Mouse (Mus musculus) common myeloid progenitor, adult 5-6 weeks (primary cell): ENCODE data around the gene Ift74. TPM values are rescaled to one million over a fixed set of nuclear protein-coding genes. Genes with fewer than 3 reads are reported as not detected.
"Not testable (repeated sequence)": the region's sequence is repeated elsewhere in the genome, so short reads cannot be mapped to it uniquely, and the experiment has no call there.

Experiments
- ATAC-seq: replicated peaks from 2 replicates; pipeline ENCODE4 v1.8.0; 2016; ENCODE audit warnings: low read depth, mild to moderate bottlenecking, moderate TSS enrichment, inconsistent platforms; ENCODE audit not compliant: poor library complexity, severe bottlenecking
- total RNA-seq: library from RNA; stranded (forward); fragments of 200-1000, 187-1606 nt; gene quantifications from 2 replicates; pipeline ENCODE4 v1.2.3, GENCODE M21; 2017

Ift74 gene
- total RNA-seq, 1 experiment from 2014 or later, result 24.0 TPM

DNA sequence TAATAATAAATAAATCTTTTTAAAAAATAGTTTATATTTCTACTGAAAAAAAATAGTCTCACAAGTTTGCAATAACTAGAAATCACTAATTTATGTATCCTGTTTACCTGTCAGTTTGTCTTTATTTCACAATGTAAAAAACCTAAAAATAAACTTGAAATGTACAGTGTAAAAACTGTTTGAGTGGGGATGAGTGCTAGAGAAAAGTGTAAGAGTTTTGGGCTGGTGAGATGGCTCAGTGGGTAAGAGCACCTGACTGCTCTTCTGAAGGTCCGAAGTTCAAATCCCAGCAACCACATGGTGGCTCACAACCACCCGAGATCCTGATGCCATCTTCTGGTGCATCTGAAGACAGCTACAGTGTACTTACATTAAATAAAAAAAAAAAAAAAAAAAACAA lies 75.5 kb downstream of the Ift74 start:
- ATAC-seq, result not testable (repeated sequence)

DNA sequence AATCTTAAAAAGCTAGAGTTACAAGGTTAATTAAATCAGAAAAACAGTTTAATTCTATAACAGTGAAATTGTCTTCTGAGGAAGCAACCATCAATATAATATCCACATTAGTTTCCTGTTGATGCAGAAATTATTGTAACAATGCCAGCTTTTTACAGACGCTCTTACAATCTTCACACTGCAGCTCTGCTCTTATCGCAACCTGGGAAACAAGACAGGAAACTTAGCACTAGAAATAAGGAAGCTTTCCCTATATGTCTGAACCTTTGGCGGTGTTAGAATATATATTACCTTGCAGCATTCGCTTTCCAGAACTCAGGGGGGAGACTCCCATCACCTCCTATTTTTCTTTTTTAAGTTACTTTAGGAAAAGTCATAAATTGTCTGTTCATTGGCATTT lies 76.8 kb downstream of the Ift74 start:
- ATAC-seq, result peak; percentile 91

DNA sequence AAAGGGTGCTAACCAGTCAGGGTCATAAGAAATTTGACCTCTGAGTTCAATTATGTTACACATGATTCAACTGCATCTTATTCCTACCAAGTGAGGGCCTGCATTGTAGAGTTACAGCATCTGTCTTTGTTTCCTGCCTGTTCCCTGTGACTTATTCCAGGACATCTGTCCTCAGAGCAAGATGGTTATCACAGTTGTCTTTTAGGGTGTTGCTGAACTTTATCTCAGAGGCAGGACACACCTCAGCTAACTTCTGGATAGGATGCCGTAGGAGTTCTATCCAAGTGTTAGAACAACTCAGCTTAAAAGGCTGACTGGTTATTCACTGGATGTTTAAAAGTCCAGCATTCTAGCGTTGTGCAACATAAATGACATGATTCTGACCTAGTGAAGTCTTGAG lies 77.9 kb downstream of the Ift74 start:
- ATAC-seq, result no peak

DNA sequence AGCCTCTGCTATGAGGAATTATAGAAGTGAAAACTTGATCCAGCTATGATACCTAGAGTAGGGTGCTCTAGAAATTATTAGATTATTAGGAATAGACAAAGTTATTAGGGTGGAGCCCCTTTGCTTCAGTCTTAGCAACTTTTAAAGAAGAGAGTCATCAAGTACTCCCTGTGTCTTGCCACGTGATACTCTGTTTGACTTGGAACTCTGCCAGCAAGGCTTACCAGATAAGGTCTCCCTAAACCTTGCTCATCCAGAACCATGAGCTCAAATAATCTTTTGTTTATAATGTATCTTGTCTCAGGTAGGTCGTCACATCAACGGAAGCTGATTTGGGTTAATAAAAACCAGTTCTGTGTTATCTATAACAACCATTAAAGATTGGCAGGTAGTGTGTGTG lies 82.1 kb downstream of the Ift74 start:
- no peak for ATAC-seq

DNA sequence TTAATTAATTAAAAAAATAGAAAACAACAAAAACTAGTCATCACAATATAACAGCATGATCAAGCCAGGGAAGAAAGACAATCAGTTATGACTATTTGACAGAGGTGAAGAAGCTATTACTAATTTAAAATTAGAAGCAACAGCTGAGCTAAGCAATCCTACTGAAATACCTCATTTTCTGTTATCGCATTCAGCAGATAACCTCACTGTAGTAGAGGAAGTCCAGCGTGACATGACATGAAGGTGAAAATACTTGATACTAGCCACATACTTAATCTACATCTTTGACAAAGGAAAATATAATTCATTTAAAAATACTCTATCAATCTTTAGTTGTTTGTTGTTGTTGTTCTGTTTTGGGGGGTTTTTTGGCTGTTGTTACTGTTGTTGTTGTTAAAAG lies 96.7 kb downstream of the Ift74 start:
- peak; percentile 56; the same call in 1 of the 2 replicates for ATAC-seq

DNA sequence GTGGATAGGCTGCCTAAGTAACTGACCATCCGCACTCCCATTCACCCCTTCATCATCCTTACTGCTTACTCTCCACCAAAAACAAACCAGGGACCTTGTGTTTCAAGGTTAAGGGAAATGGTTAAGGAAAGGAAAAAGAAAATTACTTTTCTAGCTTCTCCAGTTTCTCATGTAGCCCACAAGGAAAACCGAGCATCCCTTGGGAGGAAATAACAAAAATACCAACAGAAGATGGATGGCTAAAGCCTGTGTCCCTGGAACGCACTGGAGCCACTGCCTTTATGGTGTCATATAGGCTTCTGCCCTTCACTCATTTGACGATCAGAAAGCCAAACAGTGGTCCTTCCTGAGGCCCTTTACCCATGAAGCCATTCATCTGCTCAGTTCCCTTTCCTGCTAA lies 97.1 kb downstream of the Ift74 start:
- ATAC-seq, result no peak

DNA sequence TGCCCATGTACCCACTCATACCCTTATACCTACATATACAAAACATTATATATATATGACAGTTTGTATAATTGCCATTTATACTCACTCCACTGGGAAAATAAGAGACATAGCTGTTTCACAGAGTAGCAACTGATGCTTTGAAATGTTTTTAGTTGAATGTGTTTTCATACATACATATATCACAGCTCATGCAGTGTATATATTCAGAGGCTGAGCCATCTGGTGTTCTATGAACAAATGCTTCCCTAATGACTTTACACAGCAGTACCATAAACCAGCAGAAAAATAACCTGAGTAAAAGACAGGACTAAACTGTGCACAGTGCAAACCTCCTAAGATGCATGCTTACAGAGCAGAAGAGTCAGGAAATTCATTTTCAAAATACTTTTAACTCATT lies 99.5 kb downstream of the Ift74 start:
- ATAC-seq, result no peak

DNA sequence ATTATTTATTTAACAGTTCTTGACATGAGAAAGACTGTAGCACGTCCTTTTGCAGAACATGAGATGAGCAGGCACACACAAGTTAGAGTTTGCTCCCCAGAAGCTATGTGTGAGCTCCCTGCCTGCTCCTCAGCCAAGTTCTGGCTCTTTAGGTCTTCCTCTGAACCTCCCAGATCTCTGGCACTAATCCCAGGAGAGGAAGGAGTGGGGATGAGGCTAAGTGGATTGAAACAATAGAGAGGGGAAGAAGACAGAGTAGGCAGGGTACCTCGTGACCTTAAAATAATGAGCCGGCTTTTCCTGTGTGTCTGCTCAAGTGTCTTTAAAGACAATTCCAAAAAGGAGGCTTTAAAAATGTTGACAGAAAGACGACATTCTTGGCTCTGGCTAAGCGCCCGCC lies 100.9 kb downstream of the Ift74 start:
- no peak for ATAC-seq

DNA sequence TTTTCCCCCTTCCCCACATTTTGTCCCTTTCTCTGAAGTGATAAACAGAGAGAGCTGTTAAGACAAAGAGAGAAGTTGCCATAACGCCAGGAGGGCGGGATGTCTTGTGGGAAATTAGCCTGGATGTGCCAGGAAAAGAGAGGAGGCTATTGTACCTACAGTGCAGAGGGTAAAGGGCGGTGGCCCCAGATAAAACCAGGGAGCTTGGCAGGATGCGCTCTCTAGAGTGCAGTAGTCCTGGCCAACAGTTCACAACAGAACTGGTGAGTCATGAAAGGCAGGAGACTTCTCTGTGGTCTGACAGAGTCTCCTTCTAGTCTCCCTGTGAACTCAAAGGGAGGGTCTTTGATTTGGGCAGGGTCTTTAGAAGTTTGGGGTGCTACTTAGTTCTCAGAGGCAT lies 111.5 kb downstream of the Ift74 start:
- no peak for ATAC-seq

DNA sequence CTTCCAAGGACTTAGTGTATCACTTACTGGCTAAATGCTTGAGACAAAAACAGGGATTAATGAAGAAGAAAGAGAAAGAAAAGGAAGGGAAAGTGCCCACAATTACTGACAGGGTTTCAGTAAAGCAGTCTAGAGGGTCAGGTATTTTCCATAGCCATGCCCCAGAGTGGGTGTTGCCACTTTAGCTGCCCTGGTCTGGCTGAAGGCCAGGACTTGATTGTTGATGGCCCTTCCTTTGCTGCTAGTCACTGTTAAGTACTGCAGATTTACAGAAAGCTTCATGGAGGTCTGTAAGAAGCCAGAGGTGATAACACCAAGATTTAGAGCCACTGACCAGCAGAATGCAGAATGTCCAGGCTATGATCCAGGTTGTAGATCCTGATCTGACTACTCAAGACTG lies 118.4 kb downstream of the Ift74 start:
- no peak for ATAC-seq

DNA sequence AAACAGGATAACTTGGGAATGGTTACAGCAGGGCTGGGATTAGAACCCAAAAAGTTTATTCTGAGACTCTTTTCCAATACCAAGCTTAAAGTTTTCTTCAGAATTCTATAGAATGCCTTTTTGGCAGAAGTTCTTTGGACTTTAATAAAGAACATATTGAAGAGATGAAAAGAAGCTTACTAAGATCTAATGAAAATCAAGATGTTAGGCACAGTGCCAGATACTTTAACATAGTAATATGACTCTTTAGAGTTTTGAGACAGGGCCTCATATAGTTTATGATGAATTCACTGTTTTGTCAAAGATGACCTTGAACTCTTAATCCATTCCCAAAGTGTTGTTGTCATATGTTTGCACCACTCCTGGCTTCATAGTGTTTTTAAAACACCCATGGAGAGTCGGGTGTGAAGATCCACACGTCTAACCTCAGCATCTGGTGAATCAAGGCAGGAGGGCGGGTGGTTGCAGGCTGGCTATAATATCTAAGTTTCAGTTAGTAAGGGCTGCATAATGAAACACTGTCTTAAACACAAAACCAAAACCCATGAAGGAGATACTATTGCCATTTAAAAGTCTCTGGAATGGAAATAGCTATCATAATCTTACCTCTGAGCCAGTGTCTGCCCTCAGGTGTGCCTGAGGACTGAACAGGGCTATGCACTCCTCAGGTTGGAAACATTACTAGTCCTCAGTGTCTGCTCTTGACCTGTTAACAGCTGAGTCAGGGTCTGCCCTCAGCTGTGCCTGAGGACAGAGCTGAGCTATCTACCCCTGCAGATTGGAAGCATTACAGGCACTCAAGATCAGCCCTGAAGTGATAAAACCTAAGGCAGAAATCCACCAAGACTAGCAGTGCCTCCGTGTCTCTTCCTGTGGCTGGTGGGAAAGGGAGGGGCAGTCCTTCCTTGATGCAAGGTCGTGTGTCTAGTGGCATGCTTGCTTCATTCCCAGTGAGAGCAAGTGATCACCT lies 123.3 kb downstream of the Ift74 start:
- ATAC-seq, result peak; percentile 52; the same call in 1 of the 2 replicates

DNA sequence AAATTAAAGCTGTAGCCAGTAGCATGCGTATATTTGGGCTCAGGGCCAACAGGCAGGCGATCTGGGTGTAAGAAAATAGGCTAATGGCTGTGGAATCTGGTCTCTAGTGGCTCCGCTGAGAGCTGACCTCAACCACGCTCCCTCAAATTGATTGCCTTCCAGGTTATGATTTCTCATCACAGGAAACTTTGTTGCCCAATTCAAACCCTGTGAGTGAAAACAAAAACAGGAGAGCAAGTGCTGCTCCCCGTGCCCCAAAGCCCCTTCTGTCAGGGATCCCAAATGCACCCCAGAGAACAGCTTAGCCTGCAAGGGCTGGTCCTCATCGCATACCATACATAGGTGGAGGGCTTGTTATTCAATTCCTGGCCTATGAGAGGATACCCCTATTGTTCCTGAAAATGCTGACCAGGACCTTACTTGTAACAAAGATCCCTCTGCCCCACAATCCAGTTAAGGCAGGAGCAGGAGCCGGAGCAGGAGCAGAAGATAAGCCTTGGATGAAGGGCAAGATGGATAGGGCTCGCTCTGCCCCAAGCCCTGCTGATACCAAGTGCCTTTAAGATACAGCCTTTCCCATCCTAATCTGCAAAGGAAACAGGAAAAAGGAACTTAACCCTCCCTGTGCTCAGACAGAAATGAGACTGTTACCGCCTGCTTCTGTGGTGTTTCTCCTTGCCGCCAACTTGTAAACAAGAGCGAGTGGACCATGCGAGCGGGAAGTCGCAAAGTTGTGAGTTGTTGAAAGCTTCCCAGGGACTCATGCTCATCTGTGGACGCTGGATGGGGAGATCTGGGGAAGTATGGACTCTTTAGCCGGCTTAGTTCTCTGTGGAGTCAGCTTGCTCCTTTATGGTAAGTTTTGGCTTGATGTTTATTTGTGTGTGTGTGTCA lies 124.8 kb downstream of the Ift74 start, which contains the start of gene Tek:
Gene Tek, plus strand, starts transcription at position 452 of the 894 bp plus-strand sequence.
- peak; percentile 59 for ATAC-seq

DNA sequence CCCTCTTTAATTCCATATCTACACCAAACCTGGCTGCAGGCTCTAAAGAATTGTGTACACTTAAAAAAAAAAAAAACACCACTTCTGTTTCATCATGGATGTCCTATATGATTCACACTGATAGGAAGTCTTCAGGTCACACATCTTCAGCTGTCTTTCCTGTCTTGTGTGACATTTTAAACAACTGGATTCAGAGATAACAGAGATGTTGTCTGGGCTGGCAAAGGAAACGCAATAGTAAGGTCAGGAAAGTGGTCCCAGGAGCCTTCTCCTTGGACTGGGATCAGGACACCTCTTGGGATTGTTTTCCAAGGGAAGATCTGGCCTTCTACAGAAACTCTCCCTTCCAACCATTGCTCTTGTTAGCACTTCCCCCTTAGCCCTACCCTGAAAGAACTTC lies 127.5 kb downstream of the Ift74 start:
- no peak for ATAC-seq

Other genes starting within 250 kb of the Ift74 start
- gene Gm10306, start 57.9 kb upstream of the Ift74 start, total RNA-seq, result not detected in 2 replicates
- gene Caap1, start 57.7 kb upstream of the Ift74 start, total RNA-seq, result 26.3 and 27.9 TPM in 2 replicates
- 97.9 and 122 TPM in 2 replicates for gene Plaa, start 11.2 kb upstream of the Ift74 start, total RNA-seq
- not detected in 2 replicates for gene Lrrc19, start 35.7 kb downstream of the Ift74 start, total RNA-seq
- gene Tek, start 124.8 kb downstream of the Ift74 start, total RNA-seq, result 9.7 and 10.9 TPM in 2 replicates